Mouse (Mus musculus) regulatory T cell (primary cell): ENCODE data around the gene Hpca.

Experiments
- in situ Hi-C: fragments of 300-600 bp; cut with MboI, MseI; formaldehyde crosslinking; loops from one replicate; pipeline ENCODE4 v1.15.1; 2025; ENCODE audit warnings: high pct_unique_total_duplicates

Hpca gene

GRCm38 (mm10) chr4:129121569-129122086 is at the start of gene Hpca:
Gene Hpca (minus strand): TSS chr4:129122036.
- in situ Hi-C loops = no loop called here

GRCm38 (mm10) chr4:129161581-129162255 is 39.9 kb upstream of the Hpca start:
- in situ Hi-C loops = no loop called here

- in situ Hi-C loops = no loop called here
Measured at GRCm38 (mm10) chr4:129161076-129161475, 39.2 kb upstream of the Hpca start.

- in situ Hi-C loops = no loop called here
Measured at GRCm38 (mm10) chr4:129158549-129158948, 36.7 kb upstream of the Hpca start.

- in situ Hi-C loops = no loop called here
Measured at GRCm38 (mm10) chr4:129157541-129157940, 35.7 kb upstream of the Hpca start.

GRCm38 (mm10) chr4:129151276-129151811 is 29.5 kb upstream of the Hpca start:
- in situ Hi-C loops = no loop called here

GRCm38 (mm10) chr4:129149321-129149720 is 27.5 kb upstream of the Hpca start:
- in situ Hi-C loops = no loop called here

GRCm38 (mm10) chr4:129147552-129148103 is 25.8 kb upstream of the Hpca start:
- in situ Hi-C loops = no loop called here

GRCm38 (mm10) chr4:129146392-129146791 is 24.6 kb upstream of the Hpca start:
- in situ Hi-C loops = no loop called here

- in situ Hi-C loops = no loop called here
Measured at GRCm38 (mm10) chr4:129145943-129146342, 24.1 kb upstream of the Hpca start.

- in situ Hi-C loops = no loop called here
Measured at GRCm38 (mm10) chr4:129145411-129145810, 23.6 kb upstream of the Hpca start.

GRCm38 (mm10) chr4:129144401-129145367 is 22.8 kb upstream of the Hpca start:
- in situ Hi-C loops = loop anchor here (5.0 kb wide), 1 partner anchor 278 kb away; no protein-coding TSS in a partner anchor

GRCm38 (mm10) chr4:129143509-129143908 is 21.7 kb upstream of the Hpca start:
- in situ Hi-C loops = loop anchor here (5.0 kb wide), 1 partner anchor 279 kb away; no protein-coding TSS in a partner anchor

GRCm38 (mm10) chr4:129142439-129143045 is 20.7 kb upstream of the Hpca start:
- in situ Hi-C loops = loop anchor here (5.0 kb wide), 1 partner anchor 280 kb away; no protein-coding TSS in a partner anchor

GRCm38 (mm10) chr4:129141560-129142438 is 20.0 kb upstream of the Hpca start:
- in situ Hi-C loops = loop anchor here (5.0 kb wide), 1 partner anchor 281 kb away; no protein-coding TSS in a partner anchor

- in situ Hi-C loops = loop anchor here (5.0 kb wide), 1 partner anchor 281 kb away; no protein-coding TSS in a partner anchor
Measured at GRCm38 (mm10) chr4:129140808-129141207, 19.0 kb upstream of the Hpca start.

- in situ Hi-C loops = loop anchor here (5.0 kb wide), 1 partner anchor 283 kb away; no protein-coding TSS in a partner anchor
Measured at GRCm38 (mm10) chr4:129139642-129140041, 17.8 kb upstream of the Hpca start.

- in situ Hi-C loops = no loop called here
Measured at GRCm38 (mm10) chr4:129137392-129138321, 15.8 kb upstream of the Hpca start.
